Mouse (Mus musculus) G1E (cell line): ENCODE measurements around the gene Fam243.

Experiments used
- CTCF ChIP-seq: IDR thresholded peaks from 2 replicates; pipeline ENCODE4 v1.5.1; 2012; ENCODE audit warnings: low read depth, low read length, inconsistent platforms, mixed read lengths
- GATA1 ChIP-seq: IDR thresholded peaks from 2 replicates; pipeline ENCODE4 v1.6.1; 2012; ENCODE audit warnings: borderline replicate concordance, low read length, inconsistent platforms, mixed read lengths

DNA sequence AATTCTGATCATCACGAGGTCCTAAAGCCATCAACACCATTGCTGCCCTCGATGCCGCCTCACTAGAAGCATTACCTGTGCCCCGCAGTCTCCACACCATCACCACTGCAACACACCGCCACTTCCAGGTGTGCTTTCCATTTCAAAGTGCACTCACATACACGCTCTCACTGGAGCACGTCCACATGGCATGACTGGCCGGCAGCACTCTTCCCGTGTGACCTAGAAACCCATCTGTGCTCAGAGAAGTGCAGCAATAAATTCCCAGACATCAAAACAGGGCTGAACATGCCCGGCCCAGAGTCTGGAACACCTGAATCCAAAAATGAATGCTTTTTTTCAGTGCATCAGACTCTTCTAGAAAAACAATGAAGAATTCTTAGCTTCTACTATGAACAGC lies 6.7 kb upstream of the Fam243 start:
- TF ChIP-seq CTCF, result no peak
- TF ChIP-seq GATA1, result no peak
